Mouse (Mus musculus) lung, postnatal 0 days (tissue): ENCODE measurements at regions not wholly inside any gene's neighbourhood (a gene's known extent, or its start where the extent isn't known, plus 50 kb on each side); places are given as distances from the start of the nearest gene placed in this dataset.

ENCODE experiments used
- ATAC-seq: fragments of 200-750 bp; cut with Nextera tagmentation; 2 replicates; pipeline ENCODE4 v1.8.0; 2017; ENCODE audit warnings: moderate library complexity
- DNase-seq: peaks from one replicate; pipeline ENCODE4 v3.0.0-alpha.2; 2016; ENCODE audit warnings: low spot score
- H3K27ac ChIP-seq: fragments of 300-500 bp; sonication (generic); 2 replicates; pipeline ENCODE4 v1.5.1; 2014; ENCODE audit warnings: antibody characterized with exemption, mild to moderate bottlenecking, low read length, mixed read lengths
- H3K27me3 ChIP-seq: fragments of 300-500 bp; sonication (generic); replicated peaks from 2 replicates; pipeline ENCODE4 v1.6.1; 2014; ENCODE audit warnings: low read length, mixed read lengths; ENCODE audit not compliant: insufficient read depth
- H3K36me3 ChIP-seq: fragments of 300-500 bp; sonication (generic); 2 replicates; pipeline ENCODE4 v1.6.1; 2014; ENCODE audit warnings: low read length, mixed read lengths; ENCODE audit not compliant: insufficient read depth
- H3K4me1 ChIP-seq: fragments of 300-500 bp; sonication (generic); 2 replicates; pipeline ENCODE4 v1.6.1; 2014; ENCODE audit warnings: antibody characterized with exemption, low read depth, low read length, mixed read lengths; ENCODE audit not compliant: insufficient read depth
- H3K4me2 ChIP-seq: fragments of 300-500 bp; sonication (generic); replicated peaks from 2 replicates; pipeline ENCODE4 v1.6.1; 2014; ENCODE audit warnings: low read depth, mild to moderate bottlenecking, low read length, moderate library complexity, mixed read lengths
- H3K4me3 ChIP-seq: fragments of 300-500 bp; sonication (generic); 2 replicates; pipeline ENCODE4 v1.5.1; 2014; ENCODE audit warnings: low read depth, low read length
- H3K9ac ChIP-seq: fragments of 300-500 bp; sonication (generic); replicated peaks from 2 replicates; pipeline ENCODE4 v1.6.1; 2014; ENCODE audit warnings: low read depth, mild to moderate bottlenecking
- H3K9me3 ChIP-seq: fragments of 300-500 bp; sonication (generic); 2 replicates; pipeline ENCODE4 v1.6.1; 2016; ENCODE audit warnings: low read length, mixed read lengths
- CTCF ChIP-seq: IDR thresholded peaks from 2 replicates; pipeline ENCODE4 v1.5.1; 2016; ENCODE audit warnings: antibody characterized with exemption, mild to moderate bottlenecking
- EP300 ChIP-seq: IDR thresholded peaks from 2 replicates; pipeline ENCODE4 v1.6.1; 2016; ENCODE audit warnings: antibody characterized with exemption, mild to moderate bottlenecking, control low read depth
- WGBS: fragments of 180-500 bp; shearing (Covaris S2); extraction: QIAGEN DNeasy Blood & Tissue Kit; methylation state at CpG from one replicate; pipeline ENCODE4 v1.1.7; 2014; 5-methylcytosine and 5-hydroxymethylcytosine counted together

DNA sequence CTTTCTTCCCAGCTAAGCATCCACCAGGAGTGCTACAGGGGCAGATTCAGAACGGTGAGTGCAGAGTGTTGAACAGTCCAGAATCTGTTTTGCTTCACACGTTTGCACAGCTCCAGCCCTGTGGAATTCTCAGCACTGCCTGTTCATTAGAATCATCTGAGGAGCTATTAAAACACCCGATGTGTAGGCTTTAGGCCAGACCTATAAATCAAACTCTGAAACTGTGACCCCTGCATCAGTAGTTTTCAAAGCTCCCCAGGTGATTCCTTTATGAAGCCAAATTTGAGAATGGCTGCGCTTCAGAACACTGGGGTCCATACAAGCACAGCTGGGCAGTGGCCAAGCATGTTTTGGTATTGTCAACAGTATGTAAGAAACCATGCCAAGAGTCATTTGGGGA is 94.1 kb upstream of the Vgll3 start:
- no peak overlapping the region for H3K4me3 ChIP-seq
- no peak overlapping the region for H3K9ac ChIP-seq
- TF ChIP-seq EP300 (no peak), CTCF (no peak)
- no peak for DNase-seq
- H3K9me3 ChIP-seq: no peaks in the 10 kb centered on the region
- H3K27ac ChIP-seq: no peak overlapping the region
- H3K4me1 ChIP-seq: no peaks in the 10 kb centered on the region
- no peak overlapping the region for H3K4me2 ChIP-seq
- no peaks in the 10 kb centered on the region for H3K27me3 ChIP-seq
- no peak for ATAC-seq
- no peaks in the 10 kb centered on the region for H3K36me3 ChIP-seq
- 49% methylated on average over 4 of the region's 4 CpGs for WGBS

- H3K4me3 ChIP-seq: no peak overlapping the region
- no peaks in the 10 kb centered on the region for H3K4me1 ChIP-seq
- no peaks in the 10 kb centered on the region for H3K36me3 ChIP-seq
- no peak for DNase-seq
- H3K9me3 ChIP-seq: no peaks in the 10 kb centered on the region
- no peak overlapping the region for H3K27ac ChIP-seq
- H3K4me2 ChIP-seq: no peak overlapping the region
- ATAC-seq: no peak
- H3K27me3 ChIP-seq: no peaks in the 10 kb centered on the region
- TF ChIP-seq EP300 (no peak), CTCF (no peak)
- 67% methylated on average over 5 of the region's 5 CpGs for WGBS
- H3K9ac ChIP-seq: no peak overlapping the region
Measured at GRCm38 (mm10) chr16:65725559-65726269, 89.3 kb upstream of the Vgll3 start.

- no peak for ATAC-seq
- TF ChIP-seq EP300 (no peak), CTCF (no peak)
- H3K9me3 ChIP-seq: no peaks in the 10 kb centered on the region
- H3K27ac ChIP-seq: no peak overlapping the region
- no peak overlapping the region for H3K9ac ChIP-seq
- no peaks in the 10 kb centered on the region for H3K4me1 ChIP-seq
- no peak for DNase-seq
- no peak overlapping the region for H3K4me3 ChIP-seq
- H3K27me3 ChIP-seq: no peaks in the 10 kb centered on the region
- no peak overlapping the region for H3K4me2 ChIP-seq
- no peaks in the 10 kb centered on the region for H3K36me3 ChIP-seq
- 49% methylated on average over 3 of the region's 3 CpGs for WGBS
Measured at GRCm38 (mm10) chr16:65726289-65726688, 88.8 kb upstream of the Vgll3 start.

DNA sequence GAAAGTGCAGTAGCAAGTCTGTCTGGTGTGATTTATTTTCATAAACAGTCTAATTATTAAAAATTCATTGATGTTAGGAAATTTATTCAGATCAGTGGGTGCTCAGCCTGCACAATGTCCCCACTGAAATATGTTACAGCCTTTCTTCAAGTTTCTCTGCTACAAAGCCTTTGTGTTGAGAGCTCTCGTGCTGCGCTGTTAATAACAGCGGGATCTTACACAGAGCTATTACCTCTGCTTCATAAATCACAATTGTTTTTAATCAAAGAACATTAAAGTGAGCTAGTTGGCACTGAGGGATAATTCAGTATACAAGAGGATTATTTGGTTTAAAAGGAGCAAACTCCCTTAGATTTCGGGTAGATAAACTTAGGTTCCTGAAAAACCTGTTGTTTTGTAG is 85.7 kb upstream of the Vgll3 start:
- TF ChIP-seq EP300 (no peak), CTCF (no peak)
- Histone ChIP-seq H3K9ac (no peak overlapping the region), H3K9me3 (no peaks in the 10 kb centered on the region), H3K4me3 (no peak overlapping the region), H3K4me2 (no peak overlapping the region), H3K27ac (no peak overlapping the region), H3K4me1 (no peaks in the 10 kb centered on the region), H3K27me3 (no peaks in the 10 kb centered on the region), H3K36me3 (no peaks in the 10 kb centered on the region)
- WGBS: 78% methylated on average over 4 of the region's 4 CpGs
- DNase-seq (no peak), ATAC-seq (no peak)

DNA sequence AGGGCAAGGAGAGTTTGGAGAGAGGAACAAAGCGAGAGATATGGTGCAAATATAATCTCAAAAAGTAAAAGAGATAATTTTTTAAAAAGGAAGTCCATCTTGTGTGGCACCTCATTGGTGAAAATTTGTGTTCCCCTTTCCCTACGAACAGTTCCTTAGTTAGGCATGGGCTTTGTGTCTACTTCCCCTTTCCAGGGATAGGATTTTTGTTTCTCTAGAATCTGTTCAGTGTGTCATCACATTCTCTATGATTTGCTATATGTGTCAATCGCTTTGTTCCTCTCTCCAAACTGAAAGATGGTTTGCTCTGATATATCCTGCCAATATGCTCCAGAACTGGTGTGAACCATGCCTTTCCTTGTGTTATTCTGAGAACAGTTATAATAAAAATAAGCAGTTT is 75.4 kb upstream of the Vgll3 start:
- H3K4me3 ChIP-seq: no peak overlapping the region
- no peak overlapping the region for H3K27ac ChIP-seq
- H3K4me1 ChIP-seq: no peaks in the 10 kb centered on the region
- no peak overlapping the region for H3K4me2 ChIP-seq
- H3K36me3 ChIP-seq: no peaks in the 10 kb centered on the region
- DNase-seq (peak; percentile 4), ATAC-seq (no peak)
- 74% methylated on average over 3 of the region's 3 CpGs for WGBS
- no peak overlapping the region for H3K9ac ChIP-seq
- no peaks in the 10 kb centered on the region for H3K27me3 ChIP-seq
- TF ChIP-seq CTCF (no peak), EP300 (no peak)
- H3K9me3 ChIP-seq: no peaks in the 10 kb centered on the region

DNA sequence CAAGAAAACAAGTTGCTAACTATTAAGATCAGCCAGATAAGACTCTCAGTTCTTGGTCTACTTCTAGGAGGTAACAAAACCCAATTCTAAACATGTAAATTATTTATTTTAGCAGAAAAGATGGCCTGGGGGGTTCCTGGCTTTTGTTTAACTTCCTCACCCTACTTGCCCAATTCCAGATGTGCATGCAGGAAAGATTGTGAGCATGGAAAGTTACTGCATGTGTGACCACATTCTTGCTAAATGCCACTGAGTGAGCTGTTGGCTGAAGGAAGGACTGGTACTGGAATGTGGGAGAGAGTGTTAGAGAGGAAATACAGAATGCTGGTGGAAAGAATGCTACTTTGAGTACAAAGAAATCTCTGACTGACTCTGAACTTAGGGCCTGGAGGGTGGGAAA is 72.1 kb upstream of the Vgll3 start:
- Histone ChIP-seq H3K36me3 (no peaks in the 10 kb centered on the region), H3K4me3 (no peak overlapping the region), H3K27ac (no peak overlapping the region), H3K4me2 (no peak overlapping the region), H3K4me1 (no peaks in the 10 kb centered on the region), H3K27me3 (no peaks in the 10 kb centered on the region), H3K9me3 (no peaks in the 10 kb centered on the region), H3K9ac (no peak overlapping the region)
- DNase-seq: peak; percentile 5
- no peak for TF ChIP-seq CTCF
- no peak for TF ChIP-seq EP300
- no peak for ATAC-seq

DNA sequence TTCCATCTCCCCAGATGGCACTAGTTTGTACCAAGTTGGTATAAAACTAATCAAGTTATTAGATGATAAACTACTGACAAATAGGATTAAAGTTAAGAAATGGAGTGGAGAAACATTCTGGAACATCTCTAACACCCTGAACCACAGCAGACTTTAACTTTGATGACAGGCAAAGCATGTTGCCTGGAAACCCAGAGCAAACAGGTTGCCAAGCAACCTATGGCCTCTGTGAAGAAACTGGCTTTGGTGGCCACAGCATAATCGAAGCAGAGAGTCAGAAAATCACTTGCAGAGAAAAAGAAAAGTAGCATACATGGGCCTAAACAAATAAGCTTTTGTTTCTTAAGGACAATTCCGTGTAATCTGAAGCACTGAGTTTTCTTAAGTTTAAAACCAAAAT is 59.4 kb upstream of the Vgll3 start:
- H3K27ac ChIP-seq: no peak overlapping the region
- no peak overlapping the region for H3K4me2 ChIP-seq
- no peaks in the 10 kb centered on the region for H3K9me3 ChIP-seq
- H3K9ac ChIP-seq: no peak overlapping the region
- no peaks in the 10 kb centered on the region for H3K27me3 ChIP-seq
- H3K4me1 ChIP-seq: no peaks in the 10 kb centered on the region
- 47% methylated on average over 2 of the region's 2 CpGs for WGBS
- DNase-seq: no peak
- H3K36me3 ChIP-seq: no peaks in the 10 kb centered on the region
- ATAC-seq: no peak
- no peak overlapping the region for H3K4me3 ChIP-seq
- TF ChIP-seq CTCF (no peak), EP300 (no peak)
